Comparison of ENCODE assay signal across 17 mouse cellular contexts in the genomic region with DNA sequence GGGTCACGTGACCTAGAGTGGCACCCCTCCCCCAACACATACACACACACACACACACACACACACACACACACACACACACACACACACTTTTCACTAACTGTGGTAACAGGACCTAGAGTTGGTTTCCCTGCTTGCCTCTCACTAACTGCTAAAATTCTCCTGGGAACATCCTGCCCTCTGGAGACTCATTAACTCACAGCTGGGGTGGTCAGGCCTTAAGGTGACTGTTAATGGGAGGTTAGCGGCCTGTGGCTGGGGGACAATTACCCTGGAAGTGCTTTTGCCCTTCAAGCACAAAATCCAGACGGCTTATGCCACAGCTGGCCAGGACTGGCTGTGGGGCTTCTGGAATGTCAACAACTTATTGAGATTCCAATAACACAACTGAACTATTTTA. TPM values are rescaled to one million over a fixed set of nuclear protein-coding genes. Genes with fewer than 3 reads are reported as not detected.
DNase-seq lines count a peak whose midpoint lies in the region; ATAC-seq and TF ChIP-seq lines count a peak whose summit lies in the region.
"Had no signal": no experiment of that assay in that cellular context is flagged by ENCODE, and none has a peak within 500 bp of the region (broad histone marks: within the 10 kb centered on the region; RNA-seq: fewer than 3 reads in every experiment).

No protein-coding gene starts in this region.

- no peaks in the 10 kb centered on the region for H3K27me3 ChIP-seq in heart, embryonic 10.5 days (ENCODE audit: insufficient read depth, poor library complexity, severe bottlenecking)
- H3K27me3 ChIP-seq in heart, embryonic 11.5 days (ENCODE audit: control insufficient read depth, insufficient read depth, low read length), result no peaks in the 10 kb centered on the region
- no peaks in the 10 kb centered on the region for H3K27me3 ChIP-seq in kidney, adult 2 months (replicated peaks; ENCODE audit: control insufficient read depth, insufficient read depth, low read length)
- no peaks in the 10 kb centered on the region for H3K27me3 ChIP-seq in forebrain, embryonic 12.5 days
- H3K27me3 ChIP-seq: embryonic facial prominence, embryonic 12.5 days; lung, embryonic 15.5 days; megakaryocyte, embryonic 14.5 days had no signal

- H3K27ac ChIP-seq in heart, embryonic 10.5 days, result 0 out of 2 replicates have a peak overlapping the region, but pooled peaks have one; percentile 39
- H3K27ac ChIP-seq in heart, embryonic 11.5 days (ENCODE audit: low read depth, low read length), result no peak overlapping the region
- peak overlapping the region; percentile 85 for H3K27ac ChIP-seq in kidney, adult 2 months (ENCODE audit: insufficient read depth, low read depth, low read length)
- H3K27ac ChIP-seq in forebrain, embryonic 12.5 days, result no peak overlapping the region
- H3K27ac ChIP-seq: embryonic facial prominence, embryonic 12.5 days; forebrain, embryonic 10.5 days; heart, adult 2 months; lung, embryonic 15.5 days had no signal

- H3K9ac ChIP-seq in heart, embryonic 11.5 days (ENCODE audit: low read depth, low read length), result no peak overlapping the region
- no peak overlapping the region for H3K9ac ChIP-seq in forebrain, embryonic 12.5 days
- H3K9ac ChIP-seq: embryonic facial prominence, embryonic 12.5 days; lung, embryonic 15.5 days had no signal

- H3K4me3 ChIP-seq in heart, embryonic 10.5 days, result no peak overlapping the region
- H3K4me3 ChIP-seq in heart, embryonic 11.5 days (ENCODE audit: low read depth, low read length), result no peak overlapping the region
- H3K4me3 ChIP-seq in kidney, adult 2 months (ENCODE audit: insufficient read depth, low read depth, low read length), result no peak overlapping the region
- no peak overlapping the region for H3K4me3 ChIP-seq in forebrain, embryonic 12.5 days (replicated peaks)
- H3K4me3 ChIP-seq: embryonic facial prominence, embryonic 12.5 days; forebrain, embryonic 10.5 days; heart, adult 2 months; lung, embryonic 15.5 days; megakaryocyte, embryonic 14.5 days had no signal

- no peaks in the 10 kb centered on the region for H3K9me3 ChIP-seq in heart, embryonic 10.5 days
- H3K9me3 ChIP-seq in heart, embryonic 11.5 days (replicated peaks; ENCODE audit: control insufficient read depth, low read length), result no peaks in the 10 kb centered on the region
- H3K9me3 ChIP-seq in forebrain, embryonic 12.5 days, result no peaks in the 10 kb centered on the region
- H3K9me3 ChIP-seq: embryonic facial prominence, embryonic 12.5 days; forebrain, embryonic 10.5 days; lung, embryonic 15.5 days; megakaryocyte, embryonic 14.5 days had no signal

- H3K4me1 ChIP-seq in heart, embryonic 10.5 days, result no peaks in the 10 kb centered on the region
- H3K4me1 ChIP-seq in heart, embryonic 11.5 days (ENCODE audit: control insufficient read depth, insufficient read depth, low read length), result no peaks in the 10 kb centered on the region
- peaks cover 24% of the 10 kb centered on the region for H3K4me1 ChIP-seq in kidney, adult 2 months (ENCODE audit: control insufficient read depth, insufficient read depth, low read length)
- H3K4me1 ChIP-seq in forebrain, embryonic 12.5 days, result peaks cover 10% of the 10 kb centered on the region
- H3K4me1 ChIP-seq: megakaryocyte, embryonic 14.5 days had no signal

- no peak overlapping the region for H3K4me2 ChIP-seq in heart, embryonic 11.5 days
- no peak overlapping the region for H3K4me2 ChIP-seq in forebrain, embryonic 12.5 days
- H3K4me2 ChIP-seq: embryonic facial prominence, embryonic 12.5 days; lung, embryonic 15.5 days had no signal

- DNase-seq in heart, embryonic 10.5 days (ENCODE audit: low spot score), result no peak
- DNase-seq in kidney, adult 2 months, result peak; percentile 93
- peak; percentile 77 to 91 for DNase-seq in kidney, postnatal 36 days
- DNase-seq in yolk sac, embryonic 10.5 days (ENCODE audit: low spot score), result peak; percentile 67
- no peak for DNase-seq in ovary, postnatal 36 days (ENCODE audit: low spot score)
- DNase-seq in adrenal gland, adult 18-20 months (ENCODE audit: low spot score in 2 of 2), result no peak
- DNase-seq: cerebellum, adult 8-10 months; heart, adult 2 months; heart, postnatal 36 days; layer of hippocampus, postnatal 36 days; left cerebral cortex, postnatal 4 days had no signal

- no peak for TF ChIP-seq POLR2A in kidney, adult 2 months (IDR thresholded peaks at IDR 0.05; ENCODE audit: low read depth, low read length)

- no peaks in the 10 kb centered on the region for H3K36me3 ChIP-seq in heart, embryonic 10.5 days
- no peaks in the 10 kb centered on the region for H3K36me3 ChIP-seq in heart, embryonic 11.5 days (ENCODE audit: control insufficient read depth, insufficient read depth, low read length)
- no peaks in the 10 kb centered on the region for H3K36me3 ChIP-seq in kidney, adult 2 months (ENCODE audit: control insufficient read depth, insufficient read depth, low read length)
- H3K36me3 ChIP-seq in forebrain, embryonic 12.5 days (replicated peaks), result no peaks in the 10 kb centered on the region
- H3K36me3 ChIP-seq: embryonic facial prominence, embryonic 12.5 days; forebrain, embryonic 10.5 days; lung, embryonic 15.5 days had no signal

- no peak for ATAC-seq in heart, embryonic 11.5 days (replicated peaks; ENCODE audit: insufficient number of reproducible peaks, low FRiP score, low TSS enrichment)
- no peak for ATAC-seq in forebrain, embryonic 12.5 days (ENCODE audit: low FRiP score)

- 0 out of 2 replicates have a peak, but pooled peaks have one; percentile 3 for TF ChIP-seq CTCF in kidney, adult 2 months (conservative IDR thresholded peaks at IDR 0.05; ENCODE audit: insufficient read depth, insufficient read length, low read depth, low read length)

- 22% methylated on average over 3 of the region's 3 CpGs for WGBS in heart, embryonic 10.5 days
- 26% methylated on average over 3 of the region's 3 CpGs for WGBS in heart, embryonic 11.5 days (ENCODE audit: insufficient replicate concordance)
- WGBS in kidney, adult 2 months, result 22% methylated on average over 3 of the region's 3 CpGs
- WGBS in forebrain, embryonic 12.5 days, result 28% methylated on average over 3 of the region's 3 CpGs

RNA-seq across cellular contexts. Expression of a gene that starts 55.3 kb away (rescaled TPM):
- polyA plus RNA-seq in heart, embryonic 10.5 days (2016; fragmentation: Nextera tagmentation; extraction: Ambion mirVana), result 1.2 and 7.1 TPM in 2 replicates
- 0.99 and 1.0 TPM in 2 replicates for polyA plus RNA-seq in heart, embryonic 11.5 days (2014; fragmentation: Nextera tagmentation; extraction: Ambion mirVana)
- 50.1 and 57.6 TPM in 2 replicates for polyA plus RNA-seq in kidney, adult 2 months (2012; rRNA removed)
- total RNA-seq in adrenal gland, adult 18-20 months (2021), result under 1 TPM; 0.50 to 0.67 TPM
- polyA plus RNA-seq in forebrain, embryonic 12.5 days (2016; fragmentation: Nextera tagmentation; extraction: Ambion mirVana), result 1.8 and 1.9 TPM in 2 replicates

Comparison
In these comparisons a context has a peak if more than half of its experiments do, and no peak if none do; other contexts are left out.
1. H3K27ac ChIP-seq: peak in heart, embryonic 10.5 days (single experiment) and kidney, adult 2 months (single experiment); none in heart, embryonic 11.5 days (single experiment) and forebrain, embryonic 12.5 days (single experiment).
2. DNase-seq: peak in kidney, adult 2 months (single experiment), kidney, postnatal 36 days (2 of 2) and yolk sac, embryonic 10.5 days (single experiment); none in heart, embryonic 10.5 days (single experiment), ovary, postnatal 36 days (single experiment) and adrenal gland, adult 18-20 months (0 of 2).